Mouse (Mus musculus) monocyte, adult 5-6 weeks (primary cell): Measurements from ENCODE around the gene Fxr2. TPM values are rescaled to one million over a fixed set of nuclear protein-coding genes. Genes with fewer than 3 reads are reported as not detected.

Source experiments
- ATAC-seq: fragments of 153-309, 156-312 bp; replicated peaks from 2 replicates; pipeline ENCODE4 v1.8.0; 2017; ENCODE audit warnings: mild to moderate bottlenecking; ENCODE audit not compliant: low TSS enrichment, insufficient number of reproducible peaks, severe bottlenecking, poor library complexity, low FRiP score
- total RNA-seq: library from RNA; stranded (forward); fragments of 200-1000, 200-491, 200-594 nt; gene quantifications from 3 replicates; pipeline ENCODE4 v1.2.3, GENCODE M21; 2017

Fxr2 gene
- total RNA-seq, 1 experiment from 2014 or later, result 67.9 TPM

DNA sequence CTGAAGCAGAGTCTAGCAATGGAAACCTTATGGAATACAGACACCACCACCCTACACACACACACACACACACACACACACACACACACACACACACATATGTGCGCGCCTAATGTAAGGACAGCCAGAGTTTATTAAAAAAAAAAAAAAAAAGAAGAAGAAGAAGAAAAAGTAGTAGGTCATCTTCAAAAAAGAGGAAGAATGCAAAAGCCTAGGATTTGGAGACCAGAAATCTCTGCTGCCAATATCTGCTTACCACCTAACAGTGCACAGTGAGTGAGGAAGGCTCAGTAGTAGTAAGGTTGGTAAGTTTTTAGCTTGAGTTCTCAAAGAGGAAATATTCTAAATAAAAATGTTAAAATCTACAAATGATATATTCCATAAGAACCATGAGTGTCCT is 46.4 kb downstream of the Fxr2 start:
- ATAC-seq, result no peak

DNA sequence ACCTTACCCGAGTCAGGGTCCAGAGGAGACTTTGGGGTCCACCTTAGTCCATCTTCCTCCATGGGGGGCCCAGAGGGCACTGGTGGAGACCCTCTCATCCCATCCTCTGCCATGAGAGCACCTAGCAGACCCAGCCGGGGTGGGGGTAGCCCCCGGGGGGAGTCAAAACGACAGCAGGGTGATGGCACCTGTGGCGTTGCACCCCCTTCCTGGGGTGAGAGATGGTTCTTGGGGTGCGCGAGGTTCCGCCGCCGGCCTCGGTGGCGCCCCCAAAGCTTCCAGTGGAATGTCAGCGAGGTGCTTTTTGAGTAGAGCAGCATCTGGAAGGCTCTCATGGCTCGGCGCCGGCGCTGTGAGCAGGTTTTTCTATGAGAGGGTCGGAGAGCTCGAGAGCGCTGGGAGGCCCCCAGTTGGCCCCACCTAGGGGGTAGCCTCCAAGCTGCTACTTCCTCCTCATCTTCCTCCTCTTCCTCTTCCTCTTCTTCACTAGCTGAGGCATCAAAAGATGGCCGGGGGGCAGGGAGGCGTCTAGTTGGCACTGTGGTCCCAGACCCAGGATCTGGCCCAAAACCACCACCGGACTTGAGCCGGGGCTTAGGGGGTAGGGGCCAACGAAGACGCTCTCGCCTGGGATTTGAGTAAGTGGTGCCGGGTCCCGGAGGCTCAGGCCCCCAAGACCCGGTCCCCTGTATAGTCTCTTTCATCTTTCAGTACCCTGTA is 47.5 kb downstream of the Fxr2 start:
- no peak for ATAC-seq

DNA sequence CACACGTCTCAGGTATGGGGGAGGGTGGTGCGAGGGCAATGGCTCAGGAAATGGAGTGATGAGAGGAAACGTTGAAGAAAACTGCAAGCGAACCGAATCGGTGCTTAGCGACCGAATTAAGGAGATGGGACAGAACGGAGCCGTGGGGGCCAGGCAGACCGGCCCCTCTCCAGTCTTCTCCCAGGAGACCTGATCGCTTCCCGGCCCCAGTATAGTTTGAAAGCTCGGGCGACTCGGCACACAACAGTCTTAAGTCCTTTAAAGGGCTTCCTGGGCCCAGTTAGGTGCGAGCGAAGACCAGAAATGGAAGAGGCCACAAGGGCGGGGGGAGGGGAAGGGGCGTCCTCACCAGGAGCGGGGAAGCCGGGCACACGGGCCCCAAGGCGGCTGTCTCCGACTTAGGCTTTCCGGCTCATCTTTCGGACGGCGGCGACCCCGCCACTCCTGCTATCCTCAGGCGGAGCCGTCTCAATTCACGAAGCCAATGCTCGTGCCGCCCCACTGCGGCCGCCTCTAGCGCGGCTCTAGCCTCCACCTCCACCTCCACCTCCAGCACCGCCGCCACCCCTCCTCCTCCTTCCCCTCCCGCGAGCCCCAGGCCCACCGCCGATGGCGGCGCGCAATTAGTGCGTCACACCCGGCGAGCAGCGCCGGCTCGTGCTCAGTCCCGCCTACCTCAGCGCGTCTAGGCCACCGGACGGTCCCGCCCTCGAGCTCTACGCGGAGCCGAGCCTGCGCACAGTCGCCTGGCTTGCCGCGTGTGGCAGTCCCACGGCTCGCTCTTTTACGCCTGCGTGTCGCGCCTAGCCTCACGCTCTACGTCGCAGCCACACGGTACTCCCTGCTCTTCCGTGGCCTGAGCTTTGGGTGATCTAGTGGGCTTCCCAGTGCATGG is 48.8 kb downstream of the Fxr2 start, which contains the start of gene Senp3:
Gene Senp3, minus strand, starts transcription at position 771 of the 895 bp plus-strand sequence.
- ATAC-seq, result peak; percentile 84

DNA sequence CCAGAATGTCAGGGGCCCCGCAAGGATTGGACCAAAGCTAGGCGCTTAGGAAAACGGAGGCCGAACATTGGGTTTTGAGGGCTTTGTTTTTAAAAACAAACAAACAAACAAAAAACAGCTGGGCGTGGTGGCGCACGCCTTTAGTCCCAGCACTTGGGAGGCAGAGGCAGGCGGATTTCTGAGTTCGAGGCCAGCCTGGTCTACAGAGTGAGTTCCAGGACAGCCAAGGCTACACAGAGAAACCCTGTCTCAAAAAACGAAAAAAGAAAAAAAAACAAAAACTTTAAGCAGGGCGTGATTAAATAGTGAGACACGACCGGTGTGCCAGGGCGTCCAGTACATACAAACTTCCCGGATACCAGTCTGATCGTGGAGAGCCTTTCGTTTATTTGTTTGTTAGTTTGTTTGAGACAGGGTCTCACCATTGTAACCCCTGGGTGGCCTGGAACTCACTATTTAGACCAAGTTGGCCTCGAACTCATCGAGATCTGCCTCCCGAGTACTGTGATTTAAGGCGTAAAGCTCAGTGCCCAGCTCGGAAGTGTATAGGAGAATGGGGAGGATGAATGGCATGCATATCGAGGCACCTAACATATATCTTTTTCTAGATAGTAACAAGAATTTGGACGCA is 49.5 kb downstream of the Fxr2 start:
- no peak for ATAC-seq

DNA sequence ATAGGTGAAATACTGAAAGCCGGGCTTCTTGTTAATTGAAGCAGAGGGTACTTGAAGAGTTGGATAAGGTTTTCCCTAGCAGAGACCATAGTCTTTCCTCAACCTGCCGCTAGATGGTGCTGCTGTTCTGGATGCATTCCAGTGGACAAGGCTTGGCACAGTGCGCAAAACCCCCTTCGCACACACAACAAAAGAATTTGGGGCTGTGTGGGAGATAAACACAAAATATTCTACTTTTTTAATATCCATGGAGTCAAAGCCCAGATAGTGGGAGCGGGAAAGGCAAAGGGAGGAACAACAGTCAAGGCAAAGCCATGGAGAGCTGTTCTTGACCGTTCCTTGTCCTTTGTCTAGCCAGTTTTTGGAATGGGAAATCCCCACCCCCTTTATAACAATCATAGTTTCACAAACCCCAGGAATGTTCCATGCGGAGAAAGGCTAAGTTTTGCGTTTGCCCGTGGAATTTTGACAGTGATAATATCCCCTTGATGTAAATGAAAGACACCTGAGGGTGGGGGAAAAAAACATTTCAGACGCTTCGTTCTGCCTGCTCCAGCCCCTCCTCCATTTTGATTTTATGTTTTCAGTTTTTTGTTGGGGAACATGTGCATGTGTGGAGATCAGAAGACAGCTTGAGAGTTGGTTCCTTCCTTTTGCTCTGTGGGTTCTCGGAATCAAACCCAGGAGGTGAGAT is 50.2 kb downstream of the Fxr2 start:
- peak; percentile 50 for ATAC-seq

DNA sequence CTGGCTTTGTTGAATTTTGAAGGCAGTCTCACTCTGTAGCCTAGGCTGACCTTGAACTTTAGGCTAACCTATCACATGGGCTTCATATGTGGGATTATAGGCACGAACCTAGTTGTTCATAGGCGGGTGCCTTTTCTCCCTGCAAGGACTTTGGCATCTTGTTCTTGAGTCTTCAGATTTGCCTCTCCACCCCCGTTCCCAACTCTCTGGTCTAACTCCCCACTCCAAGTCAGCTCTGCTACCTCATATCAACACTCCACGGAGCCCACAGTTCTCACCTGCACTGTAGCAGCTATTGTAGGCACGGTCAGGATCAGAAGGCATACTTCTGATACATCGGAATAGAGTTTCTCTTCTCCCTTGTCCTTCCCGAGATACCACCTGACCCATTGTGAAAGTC is 50.8 kb downstream of the Fxr2 start:
- no peak for ATAC-seq

DNA sequence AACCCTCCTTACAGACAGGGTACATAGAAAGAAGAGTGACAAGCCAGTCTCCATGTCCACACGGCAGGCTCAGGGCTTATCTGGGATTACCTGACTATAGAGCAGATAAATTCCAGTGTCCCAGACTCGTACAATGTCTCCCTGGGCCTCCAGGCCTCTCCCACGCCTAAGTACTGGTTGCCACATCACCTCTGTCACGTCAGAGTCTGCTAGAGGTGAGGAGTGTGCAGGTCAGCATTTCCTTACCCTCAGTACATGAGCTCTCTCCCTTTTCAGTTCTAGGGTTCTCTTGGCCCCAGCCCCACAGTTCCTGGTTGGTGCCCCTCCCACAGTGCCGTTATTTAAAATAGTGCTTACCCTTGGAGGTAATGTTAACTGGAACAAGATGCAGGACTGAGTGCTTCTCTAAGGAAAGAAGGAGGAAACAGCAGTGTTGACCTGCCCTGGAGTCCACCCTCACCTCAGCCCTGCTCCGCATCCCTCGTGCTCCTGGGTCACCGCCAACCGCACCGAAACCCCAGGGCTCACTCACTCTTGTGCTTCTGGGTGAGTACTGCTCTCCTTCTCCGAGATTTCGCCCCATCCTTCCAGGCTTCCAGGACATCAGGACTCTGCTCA is 51.4 kb downstream of the Fxr2 start:
- no peak for ATAC-seq

DNA sequence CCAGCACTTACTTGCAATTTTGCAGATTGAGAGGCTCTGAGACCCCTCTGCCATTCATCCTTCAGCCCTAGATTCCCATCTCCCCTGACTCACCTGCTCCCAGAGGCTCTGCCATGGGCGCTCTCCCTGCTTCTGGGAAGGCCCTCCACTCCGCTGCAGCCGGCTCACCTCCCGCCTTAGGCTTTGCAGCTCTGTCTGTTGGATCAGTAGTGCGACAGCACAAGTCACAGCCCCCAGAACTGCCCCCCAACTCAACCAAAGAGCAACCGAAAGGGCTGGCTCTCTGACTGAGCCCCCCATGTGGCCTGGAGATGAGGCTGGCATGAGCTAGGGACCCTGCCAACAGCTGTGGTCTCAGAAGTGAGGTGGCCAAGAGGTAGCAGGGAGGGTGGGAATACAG is 52.1 kb downstream of the Fxr2 start:
- no peak for ATAC-seq

DNA sequence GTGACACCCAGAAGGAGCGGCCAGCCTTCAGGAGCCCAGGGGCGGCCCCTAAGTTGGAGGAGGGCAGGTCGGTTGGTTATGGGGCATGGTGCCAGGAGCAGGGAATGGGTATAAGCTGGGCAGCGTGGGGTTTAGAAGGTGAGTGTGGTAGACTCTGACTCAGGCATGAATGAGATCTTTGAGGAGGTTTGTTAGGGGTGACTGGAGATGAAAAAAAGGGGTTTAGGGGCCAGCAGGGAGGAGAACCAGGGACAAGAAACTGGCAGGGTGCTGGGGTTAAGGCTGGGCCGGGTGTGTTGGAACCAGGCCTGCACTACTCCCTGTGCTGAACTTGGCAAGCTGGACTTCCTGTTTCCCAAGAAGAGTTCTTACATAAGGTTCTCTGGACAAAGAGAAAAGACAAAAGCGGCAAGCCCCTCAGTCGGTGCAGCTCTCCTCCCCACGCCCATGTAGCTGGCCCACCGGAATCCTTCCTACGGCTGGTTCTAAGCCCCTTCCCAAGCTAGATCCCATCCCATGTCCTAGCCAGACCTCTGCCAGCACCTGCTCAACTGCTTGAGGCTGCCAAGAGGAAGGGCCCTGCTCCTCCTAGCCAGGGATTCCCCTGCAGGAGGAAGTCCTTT is 52.8 kb downstream of the Fxr2 start, which contains the start of gene Tnfsf13:
Gene Tnfsf13, minus strand, starts transcription at position 259 of the 623 bp plus-strand sequence.
- no peak for ATAC-seq

DNA sequence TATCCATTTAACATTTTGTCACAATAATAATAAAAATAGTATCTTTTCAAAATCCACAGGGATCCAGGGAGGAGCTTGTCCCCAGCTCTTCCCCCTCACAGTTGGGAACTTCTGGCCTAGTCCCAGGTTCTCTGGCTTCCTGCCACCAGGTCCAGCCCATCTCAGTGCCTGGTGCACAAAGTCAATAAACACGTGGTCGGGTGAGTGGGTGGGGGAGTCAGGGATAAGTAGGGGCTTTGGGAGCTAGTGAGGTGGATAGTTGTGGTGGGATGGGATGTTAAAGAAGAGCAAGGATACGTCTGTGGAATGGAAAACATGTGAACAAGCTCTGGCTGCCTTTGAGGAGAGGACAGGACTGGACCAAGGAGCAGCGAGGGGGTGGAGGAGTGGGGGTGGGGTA is 53.6 kb downstream of the Fxr2 start:
- ATAC-seq, result no peak

DNA sequence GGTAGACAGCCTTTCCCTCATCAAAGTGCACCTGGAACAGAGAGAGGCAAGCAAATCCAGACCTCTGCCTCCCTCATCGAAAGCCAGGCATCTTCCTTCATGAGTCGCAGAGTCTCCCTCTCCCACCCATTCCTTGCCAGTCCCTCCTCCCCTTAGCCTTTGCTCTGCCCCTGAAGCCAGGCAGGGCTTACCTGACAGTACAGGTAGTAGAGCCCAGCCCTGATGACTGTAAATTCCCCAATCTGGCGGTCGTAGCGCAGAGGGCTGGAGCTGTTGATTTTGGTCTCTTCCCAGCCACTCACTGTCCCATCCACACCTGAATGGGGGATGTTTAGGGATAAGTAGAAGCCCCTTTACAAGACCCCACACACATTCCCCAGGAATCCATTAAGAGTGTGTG is 54.3 kb downstream of the Fxr2 start:
- ATAC-seq, result no peak

DNA sequence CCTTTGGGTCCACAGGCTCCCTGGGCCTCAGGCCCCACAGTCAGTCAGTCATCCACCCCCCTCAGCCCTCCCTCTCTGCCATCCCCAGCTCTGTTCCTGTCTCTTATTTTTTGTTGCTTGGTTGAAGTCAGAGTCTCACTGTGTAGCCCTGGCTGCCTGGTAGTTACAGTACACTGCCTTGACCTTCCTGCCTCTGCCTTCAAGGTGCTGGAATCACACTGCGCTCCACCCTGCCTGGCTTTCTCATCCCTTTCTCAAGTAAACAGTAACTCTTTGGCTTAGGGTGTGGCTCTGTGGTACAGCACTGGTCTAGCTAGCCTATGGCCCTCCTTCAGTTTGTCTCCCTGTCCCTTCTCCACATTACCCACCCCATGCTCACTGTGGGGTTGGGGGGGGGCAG is 57.1 kb downstream of the Fxr2 start:
- no peak for ATAC-seq

DNA sequence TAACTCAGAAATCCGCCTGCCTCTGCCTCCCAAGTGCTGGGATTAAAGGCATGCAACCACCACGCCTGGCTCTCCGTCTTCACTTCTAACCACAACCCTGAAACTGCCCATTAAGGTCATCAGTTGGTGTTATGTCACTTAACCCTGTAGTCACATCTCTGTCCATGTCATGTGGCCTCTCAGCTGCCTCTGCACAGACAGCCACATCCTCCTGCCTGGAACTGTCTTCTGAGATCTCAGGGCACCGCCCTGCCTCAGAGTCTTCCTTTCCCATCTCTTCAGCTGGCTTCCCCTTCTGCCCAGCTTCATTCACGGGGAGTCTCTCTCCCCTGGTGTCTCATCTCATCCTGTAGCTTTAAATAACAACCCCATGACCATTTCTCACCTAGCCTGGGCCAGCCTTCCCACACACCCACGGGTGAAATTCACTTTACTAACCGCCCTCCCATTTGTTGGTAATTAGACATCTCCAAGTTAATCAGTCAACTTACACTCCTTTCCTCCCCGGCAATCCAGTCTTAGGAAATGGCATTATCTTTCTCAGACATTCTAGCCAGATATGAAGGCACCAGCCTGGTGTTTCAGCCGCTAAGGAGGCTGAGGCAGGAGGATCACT is 59.5 kb downstream of the Fxr2 start:
- ATAC-seq, result peak; percentile 92

DNA sequence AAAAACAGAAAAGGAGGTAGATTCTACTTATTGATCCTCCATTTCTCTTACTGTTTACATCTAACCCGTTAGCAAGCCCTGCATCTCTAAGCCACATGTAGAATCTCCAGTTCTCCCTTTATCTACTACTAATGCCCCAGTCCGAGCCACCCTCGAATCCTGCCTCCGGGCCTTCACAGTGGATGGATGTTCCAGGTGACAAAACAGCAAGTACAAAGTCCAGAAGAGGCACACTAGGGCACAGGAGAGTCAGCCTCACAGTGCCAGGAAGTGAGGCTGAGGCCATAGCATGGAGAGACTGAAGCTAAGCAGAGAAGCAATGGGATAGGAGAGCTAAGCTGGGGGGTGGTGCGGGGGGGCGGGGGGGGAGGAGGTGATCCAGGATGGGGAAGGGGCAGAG is 60.1 kb downstream of the Fxr2 start:
- no peak for ATAC-seq

DNA sequence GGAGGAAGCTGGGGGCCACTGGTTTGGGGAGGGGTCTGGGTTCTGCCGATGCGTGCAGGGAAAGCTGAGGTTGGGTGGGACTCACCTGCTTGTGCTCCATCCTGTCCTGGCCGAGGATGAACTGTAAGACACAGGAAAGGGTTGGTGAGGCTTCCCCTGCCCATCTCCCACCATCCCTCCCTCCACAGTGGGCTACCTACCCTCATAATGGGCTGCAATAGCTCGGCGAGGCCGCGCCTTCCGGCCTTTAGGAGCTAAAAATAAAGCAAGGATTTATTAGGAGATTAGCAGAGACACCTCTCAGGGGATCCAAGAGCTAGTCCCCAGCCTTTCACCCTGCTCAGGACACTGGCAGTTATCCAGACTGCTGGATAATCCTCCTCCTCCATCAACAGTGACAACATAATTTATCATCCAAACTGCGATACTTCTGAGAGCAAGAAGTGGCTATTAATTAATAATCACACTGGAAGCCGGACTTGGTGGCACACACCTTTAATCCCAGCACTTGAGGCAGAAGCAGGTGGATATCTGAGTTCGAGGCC is 60.7 kb downstream of the Fxr2 start:
- ATAC-seq, result no peak

DNA sequence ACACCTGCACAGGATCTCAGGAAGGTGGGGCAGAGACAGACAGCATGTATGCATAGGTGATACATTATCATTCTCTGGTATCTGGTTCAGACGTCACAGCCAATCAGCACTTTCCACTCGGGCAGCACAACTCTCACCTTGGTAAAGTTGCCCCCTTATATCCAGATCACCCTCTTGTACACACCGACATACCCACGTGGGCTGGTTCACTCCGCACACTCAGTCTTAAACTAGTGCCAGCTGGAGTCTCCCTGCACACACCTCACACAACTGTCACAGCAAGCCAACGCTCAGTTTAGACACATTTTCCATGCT is 62.2 kb downstream of the Fxr2 start:
- ATAC-seq, result no peak

DNA sequence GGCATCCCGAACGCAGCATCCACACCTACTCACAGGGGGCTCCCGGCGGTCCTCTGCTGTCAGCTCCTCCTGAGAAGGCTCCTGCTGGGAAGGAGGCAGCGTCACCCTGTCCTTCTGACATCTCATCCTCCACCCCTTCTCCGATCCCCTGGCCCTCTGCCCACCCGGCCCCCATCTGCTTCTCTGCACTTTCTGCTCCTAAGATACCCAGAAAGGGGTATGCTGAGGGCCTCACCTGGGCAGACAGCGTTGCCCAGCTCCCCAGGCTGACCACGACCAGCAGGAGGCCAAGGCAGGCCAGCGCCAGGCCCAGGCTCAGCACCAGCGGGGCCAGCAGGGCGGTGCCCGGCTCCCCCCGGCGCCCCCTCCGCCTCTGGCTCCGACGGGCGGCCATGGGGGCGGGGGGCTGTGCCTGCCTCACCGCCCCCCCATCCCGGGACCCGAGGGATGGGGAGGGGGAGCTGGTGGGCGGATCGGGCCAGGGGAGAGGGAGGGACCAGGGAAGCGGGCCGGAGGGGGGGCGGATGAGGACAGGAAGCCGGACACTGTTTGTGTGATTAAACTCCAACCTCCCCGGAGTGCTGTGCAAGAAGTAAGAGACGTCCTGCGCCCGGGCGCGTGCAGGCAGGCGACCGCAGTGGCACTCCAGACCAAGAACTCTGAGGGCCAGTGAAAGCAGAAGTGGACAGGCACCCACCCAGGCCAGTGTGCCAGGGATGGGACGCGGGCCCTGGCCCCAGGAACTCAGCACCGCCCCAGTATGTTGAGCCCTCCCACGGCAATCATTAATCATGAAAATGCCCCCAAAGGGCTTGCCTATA is 62.8 kb downstream of the Fxr2 start, which contains the start of the genes Tnfsf12 and Tnfsfm13:
Gene Tnfsf12, minus strand, starts transcription at position 489 of the 821 bp plus-strand sequence.
Gene Tnfsfm13, minus strand, starts transcription at position 738 of the 821 bp plus-strand sequence.
- ATAC-seq, result peak; percentile 78
